Mouse (Mus musculus): ENCODE data around the gene Kcnn4. TPM values are rescaled to one million over a fixed set of nuclear protein-coding genes. Genes with fewer than 3 reads are reported as not detected.

Gene Kcnn4
- 18.0 and 26.6 TPM in 2 replicates for total RNA-seq (2023)

DNA sequence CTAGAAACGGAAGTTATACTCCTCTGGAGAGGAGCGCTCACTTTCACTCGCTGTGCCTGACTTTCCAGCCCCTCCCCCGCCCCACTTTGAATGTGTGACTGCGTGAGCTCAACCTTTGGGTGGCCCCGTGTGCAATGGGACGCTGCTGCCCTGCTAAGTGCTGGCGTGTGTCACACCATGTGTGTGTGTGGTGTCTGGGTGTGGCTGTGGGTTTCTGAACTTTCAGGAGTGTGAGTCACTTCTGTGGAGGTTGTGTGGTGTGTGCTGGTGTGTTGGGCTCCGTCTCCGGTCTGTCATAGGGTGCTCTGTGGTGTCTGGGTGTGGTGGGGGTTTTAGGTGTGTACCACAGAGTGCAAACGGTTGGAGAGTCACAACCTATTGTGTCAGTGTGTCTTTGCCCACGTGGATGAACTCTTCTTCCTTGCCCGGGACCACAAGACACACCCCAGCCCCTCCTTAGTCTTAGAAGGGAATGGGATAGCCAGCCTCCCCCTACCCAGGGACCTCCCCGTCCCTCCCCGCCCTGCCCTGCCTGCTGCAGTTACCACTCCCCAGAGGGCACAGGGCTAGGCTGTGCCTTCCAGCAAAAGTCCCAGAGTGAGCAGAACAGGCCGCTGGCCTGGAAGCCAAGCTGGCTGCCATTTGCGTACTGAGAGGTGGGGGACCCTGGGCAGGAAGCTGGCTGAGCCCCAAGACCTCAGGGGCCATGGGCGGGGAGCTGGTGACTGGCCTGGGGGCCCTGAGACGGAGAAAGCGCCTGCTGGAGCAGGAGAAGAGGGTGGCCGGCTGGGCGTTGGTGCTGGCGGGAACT is at the start of gene Kcnn4:
TSS of gene Kcnn4 (plus strand) at position 533 of the 811 bp plus-strand sequence.

GRCm38 (mm10) chr7:24333304-24333986 is 36.6 kb upstream of the Kcnn4 start, which contains the start of gene Tescl:
Gene Tescl (minus strand): TSS chr7:24333936.

DNA sequence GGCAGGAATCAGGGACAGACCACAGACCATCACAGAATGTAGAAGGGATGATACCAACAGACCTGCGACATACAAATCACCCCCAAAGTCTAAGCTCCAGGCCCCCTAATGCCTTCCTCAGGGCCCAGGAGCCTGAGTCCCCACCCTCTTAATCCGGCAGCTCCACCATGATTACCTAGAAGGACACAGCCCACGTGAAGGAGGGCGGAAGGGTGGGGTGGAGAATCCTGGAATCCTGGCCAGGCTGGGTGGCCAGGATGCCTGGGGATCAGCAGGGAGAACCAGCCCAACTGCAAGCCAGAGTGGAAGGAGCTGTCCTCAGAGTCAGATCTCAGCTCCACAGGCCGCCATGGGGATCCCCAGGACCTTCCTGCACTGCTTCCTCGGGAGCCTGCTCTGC is 21.2 kb upstream of the Kcnn4 start, which contains the start of gene Lypd5:
TSS of gene Lypd5 (plus strand) at position 301 of the 400 bp plus-strand sequence.

DNA sequence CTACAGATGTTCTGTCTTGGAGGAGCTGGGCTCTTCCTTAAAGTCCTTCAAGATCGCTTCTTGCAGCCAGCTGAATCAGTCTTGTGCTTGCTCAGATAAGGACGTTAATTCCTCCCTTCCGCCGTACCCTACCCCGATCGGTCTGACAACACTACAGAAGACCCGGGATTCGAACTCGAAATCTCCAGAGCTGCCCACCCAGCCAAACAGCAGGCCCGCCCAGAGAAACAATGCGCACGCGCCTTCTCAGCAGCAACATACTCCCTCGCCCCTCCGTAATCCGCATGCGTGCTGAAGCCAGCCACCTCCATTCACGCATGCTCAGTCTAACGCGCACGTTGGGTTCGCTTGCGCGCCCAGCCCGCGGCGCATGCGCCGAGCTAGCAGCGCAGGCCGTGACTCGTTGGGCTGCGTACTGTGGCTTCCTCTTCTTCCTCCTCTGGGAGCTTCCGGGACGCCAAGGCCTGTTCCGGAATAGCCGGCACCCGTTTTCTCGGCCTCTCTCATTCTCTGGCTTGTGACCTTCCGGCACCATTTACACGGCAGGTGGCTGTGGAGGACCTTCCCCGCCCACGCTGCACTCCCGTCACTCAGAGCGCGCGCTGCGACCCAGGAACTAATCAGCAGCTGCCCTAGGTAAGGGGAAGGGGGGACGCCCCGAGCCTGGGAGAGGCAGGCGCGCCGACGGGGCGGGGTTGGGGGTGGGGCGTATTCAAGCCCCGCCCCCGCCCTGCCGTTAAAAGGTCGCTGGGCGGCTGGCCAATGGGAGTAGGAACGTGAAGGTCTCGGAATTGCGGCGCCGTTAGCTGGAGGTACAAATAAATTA is 29.4 kb downstream of the Kcnn4 start, which contains the start of gene Smg9:
TSS of gene Smg9 (plus strand) at position 364 of the 826 bp plus-strand sequence.

Other genes with a start within 250 kb of the Kcnn4 start
- 1.6 and 2.3 TPM in 2 replicates for gene Zfp235, start 236.1 kb upstream of the Kcnn4 start, total RNA-seq (2023)
- gene Zfp114, start 195.2 kb upstream of the Kcnn4 start, total RNA-seq (2023), result not detected in 2 replicates
- 1.8 and 2.9 TPM in 2 replicates for gene Zfp111, start 158.8 kb upstream of the Kcnn4 start, total RNA-seq (2023)
- gene Zfp109, start 132.7 kb upstream of the Kcnn4 start, total RNA-seq (2023), result 0.39 and 1.1 TPM in 2 replicates
- gene Zfp108, start 115.5 kb upstream of the Kcnn4 start, total RNA-seq (2023), result not detected in 2 replicates
- gene Zfp93, start 99.8 kb upstream of the Kcnn4 start, total RNA-seq (2023), result 0.19 TPM in 1 of 2 replicates, not detected in the other
- 1.2 and 1.4 TPM in 2 replicates for gene Zfp61, start 69.0 kb upstream of the Kcnn4 start, total RNA-seq (2023)
- gene Zfp94, start 53.6 kb upstream of the Kcnn4 start, total RNA-seq (2023), result not detected in 2 replicates
- not detected in 2 replicates for gene Tescl, start 36.3 kb upstream of the Kcnn4 start, total RNA-seq (2023)
- gene Lypd5, start 21.1 kb upstream of the Kcnn4 start, total RNA-seq (2023), result not detected in 2 replicates
- gene Smg9, start 29.4 kb downstream of the Kcnn4 start, total RNA-seq (2023), result 55.2 and 65.2 TPM in 2 replicates
- 2.0 and 2.1 TPM in 2 replicates for gene Irgc1, start 82.0 kb downstream of the Kcnn4 start, total RNA-seq (2023)
- gene Plaur, start 92.2 kb downstream of the Kcnn4 start, total RNA-seq (2023), result 1,192 and 1,464 TPM in 2 replicates
- gene Cadm4, start 111.8 kb downstream of the Kcnn4 start, total RNA-seq (2023), result 0.29 TPM in 1 of 2 replicates, not detected in the other
- gene Zfp428, start 136.7 kb downstream of the Kcnn4 start, total RNA-seq (2023), result 0.41 TPM in 1 of 2 replicates, not detected in the other
- not detected in 2 replicates for gene AC161166.1, start 142.2 kb downstream of the Kcnn4 start, total RNA-seq (2023)
- gene Irgq, start 160.4 kb downstream of the Kcnn4 start, total RNA-seq (2023), result 4.4 and 6.3 TPM in 2 replicates
- gene Pinlyp, start 175.9 kb downstream of the Kcnn4 start, total RNA-seq (2023), result not detected in 2 replicates
- 29.1 and 35.1 TPM in 2 replicates for gene Xrcc1, start 176.0 kb downstream of the Kcnn4 start, total RNA-seq (2023)
- gene Ethe1, start 217.3 kb downstream of the Kcnn4 start, total RNA-seq (2023), result 57.3 and 69.3 TPM in 2 replicates
- gene Zfp575, start 217.4 kb downstream of the Kcnn4 start, total RNA-seq (2023), result 0.14 and 0.22 TPM in 2 replicates
- gene Phldb3, start 240.5 kb downstream of the Kcnn4 start, total RNA-seq (2023), result 5.0 and 6.5 TPM in 2 replicates